Mouse (Mus musculus) Patski (cell line): ENCODE measurements around the gene Vti1a. TPM values are rescaled to one million over a fixed set of nuclear protein-coding genes. Genes with fewer than 3 reads are reported as not detected.

Source experiments
- ATAC-seq: fragments of 100-300 bp; one replicate; pipeline ENCODE4 v1.8.0; 2021
- CTCF ChIA-PET: fragments of 350-600 bp; sonication (Branson Sonifier 250); formaldehyde crosslinking; loops from one replicate; lab custom pipeline; 2022; ENCODE audit warnings: inconsistent platforms; lab: Charles Lee
- POLR2A ChIA-PET: fragments of 350-600 bp; sonication (Branson Sonifier 250); formaldehyde crosslinking; loops from one replicate; lab custom pipeline; 2022; ENCODE audit warnings: antibody characterized with exemption, inconsistent platforms; lab: Charles Lee
- DNase-seq: peaks from one replicate; pipeline ENCODE4 v3.0.0-alpha.2; 2011; ENCODE audit warnings: low read depth, low spot score
- H3K27me3 ChIP-seq: fragments of 371-371 bp; one replicate; pipeline ENCODE4 v1.5.1; 2021
- CTCF ChIP-seq: fragments of 100-300 bp; IDR thresholded peaks from one replicate; pipeline ENCODE4 v1.5.1; 2021
- in situ Hi-C: fragments of 300-500 bp; cut with MboI; formaldehyde crosslinking; loops from 3 replicates; pipeline ENCODE4 v1.11.1; 2018; ENCODE audit warnings: low pct_unique_long_range_greater_than_20kb, mixed read lengths
- polyA plus RNA-seq: library from polyadenylated mRNA; unstranded; gene quantifications from one replicate; pipeline ENCODE4 v1.2.3, GENCODE M21; 2021

Vti1a gene
- polyA plus RNA-seq, 1 experiment from 2014 or later: 41.4 TPM

GRCm38 (mm10) chr19:55618546-55618945 lies 302.5 kb downstream of the Vti1a start:
- no peaks in the 10 kb centered on the region for H3K27me3 ChIP-seq
- CTCF ChIA-PET: interaction anchor here (0.9 kb wide), 1 partner anchor 48 kb away, joined by 3 read pairs; no protein-coding TSS in a partner anchor
- no peak for TF ChIP-seq CTCF
- POLR2A ChIA-PET: interaction anchor here (1.0 kb wide), 1 partner anchor 76 kb away, joined by 5 read pairs; no protein-coding TSS in a partner anchor
- ATAC-seq (no peak), DNase-seq (no peak)
- in situ Hi-C loops: loop anchor here (5.0 kb wide), 1 partner anchor 94 kb away; no protein-coding TSS in a partner anchor

GRCm38 (mm10) chr19:55620411-55621008 lies 304.4 kb downstream of the Vti1a start:
- no peak for TF ChIP-seq CTCF
- ATAC-seq: peak; percentile 79
- POLR2A ChIA-PET: interaction anchor here (1.3 to 1.6 kb wide), 2 partner anchors 49 to 92 kb away, joined by 3 read pairs; no protein-coding TSS in a partner anchor
- CTCF ChIA-PET: no interaction called here
- in situ Hi-C loops: no loop called here
- no peaks in the 10 kb centered on the region for H3K27me3 ChIP-seq
- peak; percentile 85 for DNase-seq

GRCm38 (mm10) chr19:55621011-55621625 lies 305.0 kb downstream of the Vti1a start:
- in situ Hi-C loops: no loop called here
- POLR2A ChIA-PET: interaction anchor here (0.9 to 1.3 kb wide), 2 partner anchors 80 to 92 kb away, joined by 3 read pairs; no protein-coding TSS in a partner anchor
- DNase-seq (no peak), ATAC-seq (peak; percentile 49)
- CTCF ChIA-PET: interaction anchor here (1.6 kb wide), 1 partner anchor 20 kb away, joined by 4 read pairs; no protein-coding TSS in a partner anchor
- H3K27me3 ChIP-seq: no peaks in the 10 kb centered on the region
- no peak for TF ChIP-seq CTCF

DNA sequence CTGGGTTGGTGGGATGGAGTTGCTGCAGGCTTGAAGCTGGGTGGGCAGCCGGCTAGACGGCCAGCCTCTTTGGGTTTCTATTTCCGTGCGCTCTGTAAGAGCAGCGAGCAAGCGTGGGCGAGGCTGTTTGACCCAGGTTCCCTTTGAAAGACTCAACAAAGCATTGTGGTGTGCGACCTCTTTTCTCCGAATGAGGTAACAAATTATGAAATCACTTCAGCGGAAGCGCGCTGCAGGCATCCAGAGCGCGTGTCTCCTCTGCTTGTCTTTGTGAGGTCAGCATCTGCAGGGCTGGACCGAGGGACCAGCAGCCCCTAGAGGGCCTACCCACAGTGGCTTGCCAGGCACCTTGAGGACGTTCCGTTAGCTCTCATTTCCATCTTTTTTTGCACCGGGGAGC lies 306.7 kb downstream of the Vti1a start:
- in situ Hi-C loops: no loop called here
- ChIA-PET CTCF (interaction anchor here (0.6 to 1.6 kb wide), 2 partner anchors 16 to 18 kb away, joined by 3 to 4 read pairs; no protein-coding TSS in a partner anchor), POLR2A (interaction anchor here (0.6 kb wide), 1 partner anchor 144 kb away, joined by 5 read pairs; no protein-coding TSS in a partner anchor)
- ATAC-seq (no peak), DNase-seq (no peak)
- TF ChIP-seq CTCF: no peak
- no peaks in the 10 kb centered on the region for H3K27me3 ChIP-seq

- in situ Hi-C loops: no loop called here
- ChIA-PET CTCF (interaction anchor here (1.0 to 1.2 kb wide), 2 partner anchors 8 to 10 kb away, joined by 3 read pairs; no protein-coding TSS in a partner anchor), POLR2A (no interaction called here)
Measured at GRCm38 (mm10) chr19:55623605-55624004, 307.5 kb downstream of the Vti1a start.

DNA sequence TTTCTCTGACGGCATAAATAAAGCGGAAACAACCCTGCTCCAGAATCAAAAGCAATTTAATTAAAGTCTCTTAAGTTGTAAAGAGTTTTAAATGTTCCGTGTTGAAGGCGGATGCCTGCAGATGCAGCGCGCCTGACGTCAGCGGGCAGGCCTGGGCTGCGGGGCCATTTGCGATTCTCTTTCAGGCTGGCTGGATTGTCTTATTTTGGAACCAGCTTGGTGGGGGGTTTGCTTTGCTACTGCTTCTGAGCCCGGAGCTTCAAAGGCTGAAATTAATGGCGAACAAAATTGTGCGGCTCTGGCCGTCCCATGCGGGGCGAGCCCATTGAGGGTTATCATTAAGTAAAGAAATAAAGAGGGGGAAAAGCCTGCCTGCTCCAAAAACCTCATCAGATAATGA lies 310.4 kb downstream of the Vti1a start:
- no peak for TF ChIP-seq CTCF
- ATAC-seq (no peak), DNase-seq (no peak)
- ChIA-PET CTCF (interaction anchor here (1.4 kb wide), 1 partner anchor 9 kb away, joined by 4 read pairs; no protein-coding TSS in a partner anchor), POLR2A (interaction anchor here (0.6 kb wide), 1 partner anchor 66 kb away, joined by 3 read pairs; no protein-coding TSS in a partner anchor)
- in situ Hi-C loops: no loop called here
- H3K27me3 ChIP-seq: no peaks in the 10 kb centered on the region

More at GRCm38 (mm10) chr19:55623605-55624004, 307.5 kb downstream of the Vti1a start:
- TF ChIP-seq CTCF: no peak
- ATAC-seq (no peak), DNase-seq (no peak)
- H3K27me3 ChIP-seq: no peaks in the 10 kb centered on the region

GRCm38 (mm10) chr19:55626952-55627351 lies 310.9 kb downstream of the Vti1a start:
- in situ Hi-C loops: no loop called here
- ATAC-seq: no peak
- no peak for TF ChIP-seq CTCF
- H3K27me3 ChIP-seq: no peaks in the 10 kb centered on the region
- CTCF ChIA-PET: interaction anchor here (1.4 kb wide), 1 partner anchor 9 kb away, joined by 4 read pairs; no protein-coding TSS in a partner anchor
- DNase-seq: no peak
- POLR2A ChIA-PET: no interaction called here

DNA sequence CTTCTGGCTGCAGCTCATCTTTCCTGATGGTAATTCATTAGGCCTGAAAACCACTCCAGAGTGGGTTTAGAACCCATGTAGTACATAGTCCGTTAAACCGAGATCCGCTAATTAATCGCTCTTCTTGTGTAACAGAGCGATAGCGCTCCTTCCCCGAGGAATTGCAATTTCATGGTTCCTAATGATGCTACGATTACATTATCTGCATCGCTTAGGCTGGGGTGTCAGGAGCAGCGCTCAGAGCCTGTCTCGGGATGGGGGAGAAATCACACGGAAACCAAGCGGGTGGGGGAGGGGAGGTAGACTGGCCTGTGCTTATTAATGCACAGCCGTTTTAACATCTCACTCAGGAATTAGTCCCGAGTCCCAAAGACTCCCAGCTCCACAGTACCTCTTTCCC lies 319.4 kb downstream of the Vti1a start:
- CTCF ChIA-PET: interaction anchor here (0.7 to 1.0 kb wide), 2 partner anchors 8 to 32 kb away, joined by 3 to 4 read pairs; no protein-coding TSS in a partner anchor
- POLR2A ChIA-PET: interaction anchor here (0.9 kb wide), 1 partner anchor 437 kb away, joined by 4 read pairs; no protein-coding TSS in a partner anchor
- H3K27me3 ChIP-seq: no peaks in the 10 kb centered on the region
- DNase-seq (no peak), ATAC-seq (no peak)
- no peak for TF ChIP-seq CTCF
- in situ Hi-C loops: no loop called here

- ChIA-PET CTCF (interaction anchor here (1.0 kb wide), 1 partner anchor 18 kb away, joined by 4 read pairs; no protein-coding TSS in a partner anchor), POLR2A (interaction anchor here (0.5 kb wide), 1 partner anchor 102 kb away, joined by 4 read pairs; no protein-coding TSS in a partner anchor)
- no peak for TF ChIP-seq CTCF
- in situ Hi-C loops: no loop called here
- H3K27me3 ChIP-seq: no peaks in the 10 kb centered on the region
- DNase-seq (no peak), ATAC-seq (peak; percentile 10)
Measured at GRCm38 (mm10) chr19:55640251-55640650, 324.2 kb downstream of the Vti1a start.

- no peaks in the 10 kb centered on the region for H3K27me3 ChIP-seq
- ChIA-PET CTCF (interaction anchor here (1.2 kb wide), 1 partner anchor 19 kb away, joined by 3 read pairs; no protein-coding TSS in a partner anchor), POLR2A (interaction anchor here (0.5 kb wide), 1 partner anchor 87 kb away, joined by 3 read pairs; no protein-coding TSS in a partner anchor)
- no peak for ATAC-seq
- no peak for TF ChIP-seq CTCF
- no peak for DNase-seq
- in situ Hi-C loops: no loop called here
Measured at GRCm38 (mm10) chr19:55641891-55642290, 325.8 kb downstream of the Vti1a start.
